Comparison of ENCODE assay signal across 8 mouse cellular contexts in genomic region chr7:65370381-65370786, GRCm38 (mm10).
DNase-seq lines count a peak whose midpoint lies in the region; ATAC-seq and TF ChIP-seq lines count a peak whose summit lies in the region.

No protein-coding gene starts in this region.

- peaks cover 28% of the 10 kb centered on the region for H3K36me3 ChIP-seq in heart, adult 2 months (ENCODE audit: control insufficient read depth, insufficient read depth, low read length)
- no peaks in the 10 kb centered on the region for H3K36me3 ChIP-seq in ES-E14 (ENCODE audit: control insufficient read depth, insufficient read depth, low read length, poor library complexity, severe bottlenecking)
- no peaks in the 10 kb centered on the region for H3K36me3 ChIP-seq in embryonic facial prominence, embryonic 10.5 days (replicated peaks)
- H3K36me3 ChIP-seq in heart, postnatal 0 days (replicated peaks; ENCODE audit: control insufficient read depth, insufficient read depth, low read length) = no peaks in the 10 kb centered on the region
- no peaks in the 10 kb centered on the region for H3K36me3 ChIP-seq in limb, embryonic 14.5 days (ENCODE audit: control insufficient read depth, insufficient read depth, low read length)
- no peaks in the 10 kb centered on the region for H3K36me3 ChIP-seq in myocyte (ENCODE audit: control insufficient read depth, insufficient read depth)

- no peak for TF ChIP-seq POLR2A in heart, adult 2 months (IDR thresholded peaks at IDR 0.05; ENCODE audit: insufficient read depth, low read depth, low read length)
- no peak for TF ChIP-seq POLR2A in limb, embryonic 14.5 days (IDR thresholded peaks at IDR 0.05; ENCODE audit: borderline replicate concordance, extremely low read depth, insufficient read depth, insufficient read length)
- TF ChIP-seq POLR2A in myocyte (IDR thresholded peaks at IDR 0.05; ENCODE audit: insufficient read length, low read depth) = no peak

- H3K79me2 ChIP-seq in heart, adult 2 months (replicated peaks; ENCODE audit: control insufficient read depth, insufficient read depth, low read length) = peaks cover 7% of the 10 kb centered on the region
- peaks cover 50% of the 10 kb centered on the region for H3K79me2 ChIP-seq in myocyte (ENCODE audit: control insufficient read depth, insufficient read depth)

- peak overlapping the region; percentile 82 for H3K4me3 ChIP-seq in heart, adult 2 months
- H3K4me3 ChIP-seq in ES-E14 (ENCODE audit: insufficient read depth in 1 of 2, low read depth in 1 of 2, low read length in 2 of 2, poor library complexity in 1 of 2, severe bottlenecking in 1 of 2) = peak overlapping the region; percentile 90 to 91
- peak overlapping the region; percentile 81 for H3K4me3 ChIP-seq in embryonic facial prominence, embryonic 10.5 days
- peak overlapping the region; percentile 90 for H3K4me3 ChIP-seq in heart, postnatal 0 days (ENCODE audit: low read depth, low read length)
- peak overlapping the region; percentile 84 for H3K4me3 ChIP-seq in limb, embryonic 14.5 days (replicated peaks; ENCODE audit: low read length)
- peak overlapping the region; percentile 37 for H3K4me3 ChIP-seq in myocyte

- intact Hi-C loops in heart, adult 2 months (cut with DNase I) = loop anchor here (2.0 to 5.0 kb wide), 3 partner anchors 24 to 87 kb away; no protein-coding TSS in a partner anchor

- TF ChIP-seq CTCF in heart, adult 2 months (IDR thresholded peaks at IDR 0.05) = no peak
- no peak for TF ChIP-seq CTCF in heart, postnatal 0 days (IDR thresholded peaks at IDR 0.05; ENCODE audit: low read depth)

- DNase-seq in heart, adult 2 months = peak in 1 of 2 experiments; percentile 71
- no peak for DNase-seq in heart, adult 11 months
- DNase-seq in ES-E14 (ENCODE audit: low read depth, low spot score) = no peak
- DNase-seq in embryonic facial prominence, embryonic 10.5 days (ENCODE audit: low spot score) = peak; percentile 67
- DNase-seq in heart, postnatal 0 days (ENCODE audit: low spot score) = no peak
- peak; percentile 36 for DNase-seq in limb, embryonic 14.5 days (ENCODE audit: low spot score)
- no peak for DNase-seq in layer of hippocampus, adult 11-12 months (ENCODE audit: low spot score)

- peak overlapping the region; percentile 95 for H3K9ac ChIP-seq in heart, adult 2 months (ENCODE audit: low read depth, low read length)
- H3K9ac ChIP-seq in ES-E14 (ENCODE audit: insufficient read depth, low read depth, low read length, poor library complexity, severe bottlenecking) = peak overlapping the region; percentile 97
- peak overlapping the region; percentile 98 for H3K9ac ChIP-seq in heart, postnatal 0 days (replicated peaks; ENCODE audit: low read depth, low read length)
- peak overlapping the region; percentile 89 for H3K9ac ChIP-seq in limb, embryonic 14.5 days (ENCODE audit: low read depth, low read length, severe bottlenecking)

- peak; percentile 15 for ATAC-seq in heart, postnatal 0 days (ENCODE audit: insufficient read depth, low read depth)
- ATAC-seq in limb, embryonic 14.5 days (ENCODE audit: low FRiP score, low read depth) = peak; percentile 28

- WGBS in heart, adult 2 months = 1% methylated on average over 36 of the region's 46 CpGs
- WGBS in embryonic facial prominence, embryonic 10.5 days = under 1% methylated on average over 45 of the region's 46 CpGs
- under 1% methylated on average over 43 of the region's 46 CpGs for WGBS in heart, postnatal 0 days
- under 1% methylated on average over 17 of the region's 46 CpGs for WGBS in limb, embryonic 14.5 days

- peak overlapping the region; percentile 69 for H3ac ChIP-seq in myocyte (ENCODE audit: control insufficient read depth, insufficient read length)

- in situ Hi-C loops in ES-E14 (cut with MboI; ENCODE audit: low sequenced_read_pairs in 2 of 2, unreplicated experiment in 2 of 2) = no loop called here

- H3K27ac ChIP-seq in heart, adult 2 months = peak overlapping the region; percentile 99
- no peak overlapping the region for H3K27ac ChIP-seq in ES-E14 (ENCODE audit: insufficient read depth, low read depth, low read length, poor library complexity, severe bottlenecking)
- peak overlapping the region; percentile 94 for H3K27ac ChIP-seq in embryonic facial prominence, embryonic 10.5 days (replicated peaks)
- H3K27ac ChIP-seq in heart, postnatal 0 days (ENCODE audit: low read depth) = peak overlapping the region; percentile 99
- H3K27ac ChIP-seq in limb, embryonic 14.5 days (replicated peaks; ENCODE audit: low read depth, low read length) = peak overlapping the region; percentile 88

- no peaks in the 10 kb centered on the region for H3K9me3 ChIP-seq in ES-E14 (ENCODE audit: control insufficient read depth, insufficient read depth, low read depth, low read length)
- H3K9me3 ChIP-seq in embryonic facial prominence, embryonic 10.5 days = no peaks in the 10 kb centered on the region
- H3K9me3 ChIP-seq in heart, postnatal 0 days (replicated peaks; ENCODE audit: control insufficient read depth, low read length) = no peaks in the 10 kb centered on the region
- no peaks in the 10 kb centered on the region for H3K9me3 ChIP-seq in limb, embryonic 14.5 days (ENCODE audit: control insufficient read depth, low read length)

- no peaks in the 10 kb centered on the region for H3K27me3 ChIP-seq in heart, adult 2 months (ENCODE audit: control insufficient read depth, insufficient read depth, low read length)
- H3K27me3 ChIP-seq in embryonic facial prominence, embryonic 10.5 days (replicated peaks; ENCODE audit: low read depth, poor library complexity, severe bottlenecking) = no peaks in the 10 kb centered on the region
- H3K27me3 ChIP-seq in heart, postnatal 0 days (ENCODE audit: control insufficient read depth, insufficient read depth, low read length) = no peaks in the 10 kb centered on the region
- H3K27me3 ChIP-seq in limb, embryonic 14.5 days (ENCODE audit: control insufficient read depth, insufficient read depth, low read length) = no peaks in the 10 kb centered on the region
- no peaks in the 10 kb centered on the region for H3K27me3 ChIP-seq in myocyte (ENCODE audit: control insufficient read depth, insufficient read depth, insufficient read length)

- peak overlapping the region; percentile 67 for H3K4me2 ChIP-seq in heart, postnatal 0 days (ENCODE audit: low read depth, low read length)
- peak overlapping the region; percentile 71 for H3K4me2 ChIP-seq in limb, embryonic 14.5 days (replicated peaks; ENCODE audit: low read depth, low read length, severe bottlenecking)
- H3K4me2 ChIP-seq in myocyte (ENCODE audit: low read depth) = peak overlapping the region; percentile 92

- TF ChIP-seq EP300 in heart, adult 2 months (IDR thresholded peaks at IDR 0.05; ENCODE audit: insufficient read depth, low read depth, low read length) = no peak
- no peak for TF ChIP-seq EP300 in heart, postnatal 0 days (IDR thresholded peaks at IDR 0.05; ENCODE audit: low read depth)

- peaks cover 22% of the 10 kb centered on the region for H3K4me1 ChIP-seq in heart, adult 2 months (ENCODE audit: control insufficient read depth, insufficient read depth, low read length)
- H3K4me1 ChIP-seq in ES-E14 (ENCODE audit: control insufficient read depth in 2 of 2, insufficient read depth in 2 of 2, low read length in 2 of 2, poor library complexity in 1 of 2) = peaks cover 0 to 2% of the 10 kb centered on the region in 2 experiments; a peak in 1 of 4 replicates
- H3K4me1 ChIP-seq in embryonic facial prominence, embryonic 10.5 days = peaks cover 35% of the 10 kb centered on the region
- H3K4me1 ChIP-seq in heart, postnatal 0 days (ENCODE audit: control insufficient read depth, insufficient read depth) = peaks cover 41% of the 10 kb centered on the region
- peaks cover 13% of the 10 kb centered on the region for H3K4me1 ChIP-seq in limb, embryonic 14.5 days (ENCODE audit: control insufficient read depth, insufficient read depth, low read length)

TF ChIP-seq in ES-E14, 5 proteins besides CTCF, POLR2A, EP300 and RAD21:
- TF ChIP-seq MAFK (IDR thresholded peaks at IDR 0.05; ENCODE audit: insufficient read depth, low read depth, low read length) = no peak
- TF ChIP-seq CHD2 (IDR thresholded peaks at IDR 0.05; ENCODE audit: low read depth, low read length) = no peak
- TF ChIP-seq ZC3H11A (IDR thresholded peaks at IDR 0.05; ENCODE audit: borderline replicate concordance, low read depth, low read length) = no peak
- no peak for TF ChIP-seq HCFC1 (IDR thresholded peaks at IDR 0.05; ENCODE audit: borderline replicate concordance, insufficient read depth, low read length)
- TF ChIP-seq ZNF384 (IDR thresholded peaks at IDR 0.05; ENCODE audit: low read depth, low read length) = no peak

TF ChIP-seq in myocyte, 11 proteins besides CTCF, POLR2A, EP300 and RAD21:
- TF ChIP-seq MYOD1 (IDR thresholded peaks at IDR 0.05; ENCODE audit: control insufficient read depth in 1 of 3, insufficient read length in 2 of 3, low read depth in 2 of 3) (peak in 1 of 3 experiments; percentile 58), CEBPB (IDR thresholded peaks at IDR 0.05; ENCODE audit: insufficient read depth, poor library complexity, severe bottlenecking) (no peak)

Comparison
In these comparisons a context has a peak if more than half of its experiments do, and no peak if none do; other contexts are left out.
1. DNase-seq: peak in embryonic facial prominence, embryonic 10.5 days (single experiment) and limb, embryonic 14.5 days (single experiment); none in heart, adult 11 months (single experiment), ES-E14 (single experiment), heart, postnatal 0 days (single experiment) and layer of hippocampus, adult 11-12 months (single experiment).
2. H3K4me3 ChIP-seq: peak in every context shown above with its lines; median percentile 90 in ES-E14; 90 in heart, postnatal 0 days; 84 in limb, embryonic 14.5 days; 82 in heart, adult 2 months; 81 in embryonic facial prominence, embryonic 10.5 days; 37 in myocyte.
3. Peak in every context shown above with its lines, with median percentiles within 50 percentile points of each other: H3K9ac ChIP-seq and H3K4me2 ChIP-seq.